Mouse (Mus musculus) heart, adult 9 months (tissue): ENCODE data around the gene Cd320.
A peak's percentile ranks its signal among the peaks of the same experiment; 100 is the strongest.
"Not testable (repeated sequence)": the region's sequence is repeated elsewhere in the genome, so short reads cannot be mapped to it uniquely, and the experiment has no call there.

Experiments used
- DNase-seq, 2 experiments: peaks; one replicate each; pipeline ENCODE4 v3.0.0; 2022; ENCODE audit warnings: low spot score in 2 of 2

The Cd320 gene

GRCm38 (mm10) chr17:33842966-33843795 is at the start of gene Cd320:
Gene Cd320, plus strand, starts transcription at chr17:33843091.
- peak; percentile 93 for DNase-seq

GRCm38 (mm10) chr17:33798306-33798705 is 44.6 kb upstream of the Cd320 start:
- no peak for DNase-seq

- no peak for DNase-seq
Measured at GRCm38 (mm10) chr17:33799277-33799676, 43.6 kb upstream of the Cd320 start.

- no peak for DNase-seq
Measured at GRCm38 (mm10) chr17:33802221-33802620, 40.7 kb upstream of the Cd320 start.

- no peak for DNase-seq
Measured at GRCm38 (mm10) chr17:33804205-33804604, 38.7 kb upstream of the Cd320 start.

GRCm38 (mm10) chr17:33804745-33805144 is 38.1 kb upstream of the Cd320 start:
- DNase-seq = no peak

- DNase-seq = no peak
Measured at GRCm38 (mm10) chr17:33807181-33807888, 35.6 kb upstream of the Cd320 start.

GRCm38 (mm10) chr17:33808192-33808591 is 34.7 kb upstream of the Cd320 start:
- no peak for DNase-seq

- DNase-seq = peak; percentile 93 to 98
Measured at GRCm38 (mm10) chr17:33810334-33811141, 32.4 kb upstream of the Cd320 start, which contains the start of gene Kank3. Gene Kank3, plus strand, starts transcription at chr17:33810519.

- no peak for DNase-seq
Measured at GRCm38 (mm10) chr17:33811142-33811516, 31.8 kb upstream of the Cd320 start.

GRCm38 (mm10) chr17:33812475-33812874 is 30.4 kb upstream of the Cd320 start:
- peak; percentile 29 to 67 for DNase-seq

GRCm38 (mm10) chr17:33812990-33813389 is 29.9 kb upstream of the Cd320 start:
- peak; percentile 67 to 87 for DNase-seq

GRCm38 (mm10) chr17:33815399-33815798 is 27.5 kb upstream of the Cd320 start:
- DNase-seq = no peak

- DNase-seq = no peak
Measured at GRCm38 (mm10) chr17:33816612-33817011, 26.3 kb upstream of the Cd320 start.

GRCm38 (mm10) chr17:33817184-33817968 is 25.5 kb upstream of the Cd320 start:
- DNase-seq = peak; percentile 86 to 89

- no peak for DNase-seq
Measured at GRCm38 (mm10) chr17:33817969-33818643, 24.8 kb upstream of the Cd320 start.

- no peak for DNase-seq
Measured at GRCm38 (mm10) chr17:33822436-33822959, 20.4 kb upstream of the Cd320 start.

- not testable (repeated sequence) for DNase-seq
Measured at GRCm38 (mm10) chr17:33823171-33823570, 19.7 kb upstream of the Cd320 start.

GRCm38 (mm10) chr17:33824084-33824996 is 18.6 kb upstream of the Cd320 start, which contains the start of the genes Rps28 and Ndufa7:
Gene Rps28, minus strand, starts transcription at chr17:33824562.
Gene Ndufa7, plus strand, starts transcription at chr17:33824572.
- peak; percentile 96 to 98 for DNase-seq
